Mouse (Mus musculus) retina, postnatal 1 day (tissue): Measurements from ENCODE around the gene Gpr162.
A peak's percentile ranks its signal among the peaks of the same experiment; 100 is the strongest.

Experiments used
- DNase-seq: peaks from one replicate; pipeline ENCODE4 v3.0.0-alpha.2; 2012

The Gpr162 gene

GRCm38 (mm10) chr6:124881821-124882220 lies 18.0 kb upstream of the Gpr162 start:
- no peak for DNase-seq

GRCm38 (mm10) chr6:124879390-124879789 lies 15.6 kb upstream of the Gpr162 start:
- DNase-seq, result no peak

- DNase-seq, result no peak
Observed at GRCm38 (mm10) chr6:124874348-124874747, 10.6 kb upstream of the Gpr162 start.

GRCm38 (mm10) chr6:124866560-124866959 lies 2.8 kb upstream of the Gpr162 start:
- DNase-seq, result peak; percentile 65

- no peak for DNase-seq
Observed at GRCm38 (mm10) chr6:124865766-124866362, 2.1 kb upstream of the Gpr162 start.

GRCm38 (mm10) chr6:124863125-124863657 lies 592 bp downstream of the Gpr162 start:
- no peak for DNase-seq

GRCm38 (mm10) chr6:124862406-124863124 lies 1.2 kb downstream of the Gpr162 start:
- no peak for DNase-seq

GRCm38 (mm10) chr6:124861802-124862201 lies 2.0 kb downstream of the Gpr162 start:
- no peak for DNase-seq

- DNase-seq, result no peak
Observed at GRCm38 (mm10) chr6:124861266-124861665, 2.5 kb downstream of the Gpr162 start.

GRCm38 (mm10) chr6:124860511-124860910 lies 3.3 kb downstream of the Gpr162 start:
- DNase-seq, result no peak

GRCm38 (mm10) chr6:124859725-124860124 lies 4.1 kb downstream of the Gpr162 start:
- peak; percentile 89 for DNase-seq

- DNase-seq, result no peak
Observed at GRCm38 (mm10) chr6:124858561-124859318, 5.0 kb downstream of the Gpr162 start.

GRCm38 (mm10) chr6:124857840-124858530 lies 5.8 kb downstream of the Gpr162 start:
- no peak for DNase-seq

- peak; percentile 91 for DNase-seq
Observed at GRCm38 (mm10) chr6:124856916-124857839, 6.6 kb downstream of the Gpr162 start, which contains the start of gene P3h3. P3h3 (minus strand) TSS chr6:124857752.

GRCm38 (mm10) chr6:124856321-124856720 lies 7.5 kb downstream of the Gpr162 start:
- DNase-seq, result peak; percentile 67

GRCm38 (mm10) chr6:124854647-124855046 lies 9.1 kb downstream of the Gpr162 start:
- no peak for DNase-seq

GRCm38 (mm10) chr6:124850535-124850934 lies 13.2 kb downstream of the Gpr162 start:
- DNase-seq, result no peak

GRCm38 (mm10) chr6:124847305-124847704 lies 16.5 kb downstream of the Gpr162 start:
- peak; percentile 97 for DNase-seq

GRCm38 (mm10) chr6:124840241-124841167 lies 23.3 kb downstream of the Gpr162 start, which contains the start of gene Gnb3:
Gnb3 (minus strand) TSS chr6:124840275.
- peak; percentile 95 for DNase-seq

- DNase-seq, result no peak
Observed at GRCm38 (mm10) chr6:124839805-124840204, 24.0 kb downstream of the Gpr162 start.
